Mouse (Mus musculus) MEL (cell line): ENCODE data around the gene Hao2.

Experiments used
- POLR2A ChIP-seq, 2 experiments: IDR thresholded peaks; 2 replicates each; pipeline ENCODE4 v1.6.1; 2011 to 2012; ENCODE audit warnings: low read length in 2 of 2, mild to moderate bottlenecking in 2 of 2, control low read depth in 1 of 2, improper control_type of control experiment in 1 of 2, low read depth in 1 of 2, moderate library complexity in 1 of 2; ENCODE audit not compliant: control insufficient read depth in 1 of 2, insufficient read depth in 1 of 2, poor library complexity in 1 of 2
- ZC3H11A ChIP-seq: IDR thresholded peaks from 2 replicates; pipeline ENCODE4 v1.6.1; 2012; ENCODE audit warnings: low read depth, mild to moderate bottlenecking, inconsistent platforms, low read length, improper control_type of control experiment

- TF ChIP-seq ZC3H11A: no peak
- TF ChIP-seq POLR2A (IDR thresholded peaks at IDR 0.05; ENCODE audit: control insufficient read depth in 1 of 2, insufficient read depth in 1 of 2, low read depth in 1 of 2, low read length in 2 of 2, poor library complexity in 1 of 2): no peak
Measured at GRCm38 (mm10) chr3:98853685-98854084, 39.4 kb downstream of the Hao2 start.
